Mouse (Mus musculus) cerebellum, adult 8-10 months (tissue): ENCODE results near the gene Lrp4.

ENCODE experiments used
- DNase-seq: peaks from one replicate; pipeline ENCODE4 v3.0.0; 2022

The Lrp4 gene

GRCm38 (mm10) chr2:91457259-91457655, at the start of gene Lrp4:
Lrp4 (plus strand) TSS chr2:91457511.
- DNase-seq = no peak

DNA sequence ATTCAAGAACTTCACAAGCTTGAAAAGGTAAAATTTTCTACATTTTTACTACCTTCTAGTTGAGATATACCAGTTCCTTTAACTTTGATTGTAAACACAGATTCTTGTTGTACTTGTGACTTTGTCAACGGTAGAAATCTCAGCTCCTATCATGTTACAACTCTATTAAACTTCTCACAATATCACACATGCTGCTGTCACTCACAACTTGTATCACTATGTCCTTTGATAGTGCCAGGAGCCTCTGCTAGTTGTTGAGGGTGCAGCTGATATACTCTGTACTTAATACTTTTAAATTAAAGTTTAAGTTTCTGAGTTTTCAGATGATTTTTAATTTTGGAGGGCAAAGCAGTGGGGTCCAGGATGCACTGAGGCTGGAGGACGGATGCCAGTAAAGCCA, 49.3 kb upstream of the Lrp4 start:
- no peak for DNase-seq

GRCm38 (mm10) chr2:91411473-91411872, 45.8 kb upstream of the Lrp4 start:
- DNase-seq = no peak

- no peak for DNase-seq
Measured at GRCm38 (mm10) chr2:91412361-91412760, 45.0 kb upstream of the Lrp4 start.

DNA sequence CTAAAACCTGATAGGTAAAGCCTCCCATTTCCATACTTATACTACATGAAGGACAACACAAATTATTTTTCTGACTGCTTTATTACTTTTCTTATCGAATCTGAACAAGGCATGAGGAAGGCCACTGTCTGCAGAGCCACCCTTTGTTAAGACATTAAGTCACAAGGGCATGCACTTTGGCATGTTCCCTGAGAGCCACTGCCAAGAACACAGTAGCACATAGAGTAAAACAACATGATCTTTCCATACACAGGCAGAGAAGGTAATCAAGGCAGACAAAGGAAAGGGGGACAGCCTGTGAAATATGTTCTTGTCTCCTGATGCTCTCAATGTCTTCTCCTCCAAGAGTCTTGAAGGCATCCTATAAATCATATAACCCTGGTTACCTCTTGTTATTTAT, 43.5 kb upstream of the Lrp4 start:
- no peak for DNase-seq

DNA sequence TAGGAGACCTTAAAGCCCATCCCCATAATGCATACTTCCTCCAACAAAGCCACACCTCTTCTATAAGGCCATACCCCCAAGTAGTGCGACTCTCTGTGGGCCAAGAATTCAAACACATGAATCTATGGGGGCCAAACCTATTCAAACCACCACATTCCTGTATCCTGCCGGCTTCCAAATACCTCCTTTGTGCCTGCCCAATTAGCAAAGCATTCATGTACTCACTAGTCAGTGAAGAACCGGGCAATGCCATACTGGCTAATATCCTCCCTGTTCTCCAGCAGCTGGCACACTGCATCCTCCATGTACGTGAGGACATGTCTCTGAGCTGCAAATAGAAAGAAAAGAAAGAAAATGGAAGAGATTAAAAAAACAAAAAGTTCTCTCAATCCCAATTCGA, 35.7 kb upstream of the Lrp4 start:
- DNase-seq = no peak

DNA sequence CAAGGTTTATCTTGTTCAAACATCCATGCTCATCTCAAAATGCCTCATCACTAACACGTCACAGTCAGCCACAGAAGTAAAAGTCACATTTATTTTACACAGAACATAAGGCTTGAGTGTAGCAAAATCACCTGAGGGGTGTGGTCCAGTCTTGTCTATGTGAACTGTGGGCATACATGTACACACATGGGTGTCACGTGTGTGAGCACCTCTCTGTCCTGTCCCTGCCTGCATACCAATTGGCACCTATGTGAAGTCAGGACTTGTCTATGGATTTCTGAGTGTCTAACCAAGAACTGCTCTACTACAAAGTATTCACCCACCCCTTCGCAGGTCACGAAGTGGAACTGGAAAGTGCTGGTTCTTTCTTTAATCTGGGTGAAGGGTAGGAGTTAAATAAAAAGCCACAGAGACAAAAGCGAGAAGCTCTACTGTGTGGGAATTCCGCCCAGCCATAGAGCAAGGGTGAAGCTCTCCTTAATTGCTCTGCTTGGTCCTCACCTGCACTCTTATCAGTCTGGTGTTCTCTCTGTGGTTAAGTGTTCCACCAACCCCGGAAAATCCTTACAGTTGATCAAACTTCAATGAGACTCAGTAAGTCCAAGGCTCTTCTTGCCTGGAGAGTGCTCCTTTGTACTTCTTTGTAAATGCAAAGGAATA, 33.1 kb upstream of the Lrp4 start:
- no peak for DNase-seq

- no peak for DNase-seq
Measured at GRCm38 (mm10) chr2:91426321-91426720, 31.0 kb upstream of the Lrp4 start.

DNA sequence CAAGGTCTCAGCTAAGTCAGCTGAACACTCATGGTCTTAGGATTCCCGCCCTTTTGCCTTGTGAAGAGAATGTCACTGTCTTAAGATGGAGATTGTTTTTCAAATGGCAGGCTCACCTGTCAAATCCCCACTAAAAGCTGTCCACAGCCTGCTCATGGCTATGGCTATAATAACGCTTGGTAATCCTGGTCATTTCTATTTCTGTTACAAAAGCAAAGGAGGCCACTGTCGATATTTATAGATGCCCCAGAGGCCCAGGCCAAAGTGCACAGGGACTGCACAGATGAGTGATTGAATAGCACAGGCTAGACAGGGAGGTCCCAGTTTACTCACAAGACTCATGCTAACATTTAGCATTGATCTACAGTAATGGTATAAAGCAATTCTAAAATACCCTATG, 28.2 kb upstream of the Lrp4 start:
- DNase-seq = no peak

GRCm38 (mm10) chr2:91429915-91430599, 27.3 kb upstream of the Lrp4 start:
- DNase-seq = no peak

DNA sequence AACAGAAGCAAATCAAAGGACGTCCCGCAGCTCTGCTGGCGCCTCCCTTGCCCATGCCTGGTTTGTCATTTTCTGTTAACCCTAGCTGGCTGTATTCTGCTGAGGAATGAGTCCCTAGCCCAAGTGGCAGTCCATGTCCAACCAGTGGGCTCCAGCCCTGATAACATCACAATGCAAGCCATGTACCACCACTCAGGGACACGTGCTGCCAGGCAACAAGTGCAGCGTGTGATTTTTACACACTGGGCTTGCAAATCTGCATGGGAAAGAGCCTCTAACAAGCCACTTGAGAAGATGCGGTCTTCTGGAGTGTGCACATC, 26.8 kb upstream of the Lrp4 start:
- DNase-seq = peak; percentile 20

DNA sequence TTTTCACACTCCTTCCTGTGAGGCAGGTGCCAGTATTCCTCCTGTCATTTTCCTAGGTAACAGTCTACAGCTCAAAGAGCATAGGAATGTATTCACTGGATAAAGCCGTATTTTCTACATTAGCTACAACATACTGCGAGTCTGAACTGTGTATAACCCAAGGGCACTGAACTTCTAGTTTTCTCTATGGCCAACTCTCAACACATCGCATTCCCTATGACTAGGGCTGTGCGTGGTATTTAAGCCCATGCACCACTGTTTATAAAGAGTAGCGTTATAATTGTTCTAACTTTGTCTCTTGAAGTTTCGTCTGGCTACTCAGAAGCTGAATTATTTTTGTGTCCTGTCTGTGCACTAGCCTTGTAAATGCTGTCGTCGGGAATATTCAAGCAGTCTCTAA, 20.6 kb upstream of the Lrp4 start:
- no peak for DNase-seq

GRCm38 (mm10) chr2:91437116-91437815, 20.0 kb upstream of the Lrp4 start:
- DNase-seq = no peak

GRCm38 (mm10) chr2:91439271-91439670, 18.0 kb upstream of the Lrp4 start:
- DNase-seq = no peak

- DNase-seq = no peak
Measured at GRCm38 (mm10) chr2:91439876-91440275, 17.4 kb upstream of the Lrp4 start.

GRCm38 (mm10) chr2:91440686-91441085, 16.6 kb upstream of the Lrp4 start:
- no peak for DNase-seq

GRCm38 (mm10) chr2:91441715-91442114, 15.6 kb upstream of the Lrp4 start:
- DNase-seq = no peak

GRCm38 (mm10) chr2:91442241-91442640, 15.1 kb upstream of the Lrp4 start:
- DNase-seq = no peak

GRCm38 (mm10) chr2:91444286-91444892, 12.9 kb upstream of the Lrp4 start, which contains the start of gene 1110051M20Rik:
1110051M20Rik (minus strand) TSS chr2:91444704.
- DNase-seq = peak; percentile 86

DNA sequence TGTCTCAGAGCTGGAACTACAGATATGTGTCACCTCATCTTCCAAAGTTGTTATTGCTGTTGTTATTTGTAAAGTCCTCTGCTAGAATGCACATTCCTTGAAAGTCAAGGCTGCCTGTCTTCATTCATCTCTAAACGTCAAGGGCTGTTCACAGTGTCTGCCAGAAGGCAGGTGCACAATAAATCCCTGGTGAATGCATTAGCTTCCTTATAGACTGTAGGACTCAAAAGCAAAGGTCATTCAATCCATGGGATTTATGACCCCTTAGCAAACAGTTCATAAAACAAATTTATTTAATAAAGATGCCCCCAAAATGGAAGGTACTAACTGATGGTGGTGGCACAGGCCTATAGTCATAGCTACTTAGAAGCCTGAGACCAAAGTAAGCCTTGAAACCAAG, 7.6 kb upstream of the Lrp4 start:
- no peak for DNase-seq

- DNase-seq = no peak
Measured at GRCm38 (mm10) chr2:91450316-91450715, 7.0 kb upstream of the Lrp4 start.

DNA sequence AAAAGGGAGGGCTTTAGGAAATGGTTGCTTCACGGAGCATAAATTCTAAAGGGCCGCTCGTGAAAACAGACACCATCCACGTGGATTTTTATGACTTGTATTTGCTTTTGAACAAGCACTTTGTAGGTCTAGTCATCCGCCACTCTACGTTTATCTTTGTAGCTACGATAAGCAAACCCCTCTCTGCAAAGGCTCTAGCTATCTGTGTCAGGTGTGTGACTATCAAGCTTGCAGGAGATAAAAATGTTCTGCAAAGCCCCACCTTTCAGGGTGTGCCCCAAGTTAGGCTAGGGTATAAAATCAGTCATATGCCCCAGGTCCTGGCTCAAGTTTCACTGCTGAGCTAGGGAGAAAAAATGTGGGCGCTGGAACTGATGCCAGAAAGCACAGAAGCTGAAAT, 4.7 kb upstream of the Lrp4 start:
- DNase-seq = no peak

- no peak for DNase-seq
Measured at GRCm38 (mm10) chr2:91453231-91454075, 3.9 kb upstream of the Lrp4 start.
